Mouse (Mus musculus) urinary bladder, postnatal 25 days (tissue): ENCODE results near the gene Ctss.

Source experiments
- DNase-seq: peaks from one replicate; pipeline ENCODE4 v3.0.0; 2022; ENCODE audit warnings: low spot score

Ctss gene

DNA sequence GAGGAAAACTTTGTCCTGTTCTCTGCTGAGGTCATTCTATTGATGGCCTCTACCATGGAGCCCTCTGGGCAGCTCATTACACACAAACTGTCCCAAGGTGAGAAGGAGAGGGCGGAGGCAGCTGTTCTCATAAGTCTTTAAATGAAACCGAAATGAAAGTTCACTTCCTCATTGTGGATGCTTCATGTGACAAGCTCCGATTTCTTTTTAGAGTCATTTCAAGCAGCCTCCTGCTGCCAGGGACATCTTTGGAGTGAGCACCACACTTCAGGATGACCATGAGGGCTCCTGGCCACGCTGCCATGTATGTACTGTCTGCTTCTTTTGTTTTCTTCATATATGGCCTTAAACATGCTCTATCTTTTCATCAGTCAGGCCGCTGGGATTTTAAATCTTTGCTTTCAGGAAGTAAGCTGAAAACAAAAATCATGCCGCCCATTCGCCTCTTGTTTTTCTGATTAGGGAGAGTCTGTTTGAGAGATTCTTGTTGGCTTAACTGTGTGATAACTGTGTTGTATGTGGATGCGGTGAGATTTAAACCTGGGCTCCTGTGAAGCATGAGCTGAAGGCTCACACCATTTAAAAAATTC is at the start of gene Ctss:
Gene Ctss, plus strand, starts transcription at position 165 of the 590 bp plus-strand sequence.
- no peak for DNase-seq

DNA sequence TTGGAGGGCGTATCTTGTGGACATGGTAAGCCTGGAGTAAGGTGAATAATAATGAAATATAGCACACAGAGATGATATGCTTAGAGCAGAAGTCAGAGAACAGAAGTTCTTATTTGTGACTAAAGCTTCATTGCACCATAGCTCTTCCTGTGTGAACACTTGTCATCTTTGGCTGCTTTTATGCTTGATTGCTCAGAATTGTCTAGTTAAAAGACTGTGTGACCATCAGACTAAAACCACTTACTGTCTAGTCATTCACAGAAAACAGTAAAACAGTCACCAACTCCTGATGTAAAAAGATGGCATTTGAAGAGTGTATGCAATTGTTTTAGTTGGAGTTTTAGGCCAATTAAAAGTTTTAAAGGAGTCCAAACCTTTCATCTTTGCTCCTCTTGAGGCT is 47.6 kb upstream of the Ctss start:
- no peak for DNase-seq

GRCm38 (mm10) chr3:95486421-95486820 is 40.2 kb upstream of the Ctss start:
- DNase-seq: no peak

- DNase-seq: no peak
Measured at GRCm38 (mm10) chr3:95488679-95489078, 37.9 kb upstream of the Ctss start.

GRCm38 (mm10) chr3:95490238-95490637 is 36.3 kb upstream of the Ctss start:
- DNase-seq: no peak

DNA sequence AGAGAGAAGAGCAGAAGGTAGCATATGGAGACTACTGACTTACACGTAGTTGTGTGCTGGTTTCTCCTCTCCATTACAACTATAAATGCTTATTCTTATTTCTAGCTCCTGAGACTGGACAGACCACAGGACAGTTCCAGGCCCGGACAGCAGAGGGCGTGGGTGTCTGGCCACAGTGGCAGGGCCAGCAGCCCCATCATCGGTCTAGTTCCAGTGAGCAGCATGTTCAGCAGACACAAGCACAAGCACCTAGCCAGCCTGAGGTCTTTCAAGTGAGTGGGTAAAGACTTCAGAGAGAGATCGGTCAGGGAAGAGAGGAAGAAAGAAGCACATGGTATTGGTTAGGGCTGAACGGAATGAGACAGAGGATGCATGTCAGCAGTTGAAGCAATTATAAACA is 32.2 kb upstream of the Ctss start:
- DNase-seq: peak; percentile 48

DNA sequence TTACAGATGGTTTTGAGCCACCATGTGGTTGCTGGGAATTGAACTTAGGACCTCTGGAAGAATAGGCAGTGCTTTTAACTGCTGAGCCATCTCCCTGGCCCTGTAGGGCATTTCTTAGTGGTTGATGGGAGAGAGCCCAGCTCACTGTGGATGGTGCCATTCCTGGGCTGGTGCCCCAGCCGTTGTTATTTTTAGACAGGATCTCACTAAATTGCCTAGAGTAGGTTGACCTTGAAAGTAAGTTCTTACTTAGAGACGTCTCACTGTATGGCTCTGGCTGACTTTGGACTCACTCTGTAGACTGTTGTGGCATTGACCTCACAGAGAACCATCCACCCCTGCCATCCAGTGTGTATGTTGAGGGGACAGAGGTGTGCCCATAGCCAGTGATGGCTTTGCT is 28.4 kb upstream of the Ctss start:
- DNase-seq: no peak

- DNase-seq: no peak
Measured at GRCm38 (mm10) chr3:95499024-95499423, 27.6 kb upstream of the Ctss start, which contains the start of gene Ctsk. Ctsk (plus strand) TSS chr3:95499256.

DNA sequence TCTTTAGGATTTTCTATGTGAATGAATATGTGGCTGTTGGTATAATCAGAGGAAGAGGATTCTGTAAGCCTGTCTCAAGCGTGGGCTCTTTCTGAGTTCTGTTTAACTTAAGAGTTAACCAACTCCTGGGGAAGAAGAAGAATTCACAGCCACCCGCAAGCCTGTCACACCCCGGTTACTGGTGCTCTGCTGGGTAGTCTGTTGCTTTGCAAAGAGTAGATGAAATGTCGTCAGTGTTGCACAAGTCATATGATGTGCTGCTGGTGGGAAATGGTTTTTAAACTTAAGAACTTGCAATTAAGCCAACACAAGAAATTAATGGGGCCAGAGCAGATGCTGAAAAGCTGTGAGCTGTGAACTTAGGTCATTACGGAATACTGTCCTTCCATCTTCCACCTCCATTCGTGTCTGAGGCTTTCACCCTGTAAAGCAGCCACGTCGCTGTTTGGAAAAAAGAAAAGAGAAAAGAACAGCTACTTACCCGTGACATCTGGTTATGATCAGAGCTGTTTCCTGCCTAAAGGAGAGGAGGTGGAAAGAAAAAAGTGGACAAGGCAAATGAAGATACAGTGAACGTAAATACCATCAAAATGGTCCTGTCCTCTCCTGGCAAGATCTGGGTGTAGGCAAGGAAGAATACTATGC is 27.0 kb upstream of the Ctss start:
- no peak for DNase-seq

GRCm38 (mm10) chr3:95502312-95502711 is 24.3 kb upstream of the Ctss start:
- no peak for DNase-seq

GRCm38 (mm10) chr3:95509348-95509747 is 17.2 kb upstream of the Ctss start:
- DNase-seq: no peak

- DNase-seq: no peak
Measured at GRCm38 (mm10) chr3:95511611-95512180, 14.9 kb upstream of the Ctss start.

DNA sequence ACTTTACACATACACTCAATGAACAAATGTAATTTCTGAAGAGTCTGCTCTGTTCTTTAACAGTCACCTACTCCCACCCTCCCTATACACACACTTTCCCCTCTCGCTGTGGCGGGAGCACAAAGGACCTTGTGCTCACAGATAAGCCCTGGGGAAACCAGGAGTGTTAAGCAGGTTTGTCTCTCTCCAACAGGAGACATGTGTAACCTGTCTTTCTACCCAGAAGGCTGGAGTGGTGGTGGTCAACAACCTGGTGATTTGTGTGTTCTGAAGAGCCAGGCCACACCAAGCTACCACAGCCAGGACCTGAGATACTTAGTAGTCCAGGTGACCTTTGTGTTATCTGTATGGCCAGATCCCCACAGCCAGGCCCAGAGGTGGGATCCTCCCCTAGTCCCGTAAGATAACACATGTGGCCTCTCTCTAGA is 10.0 kb upstream of the Ctss start:
- DNase-seq: no peak

GRCm38 (mm10) chr3:95517493-95517898 is 9.1 kb upstream of the Ctss start:
- DNase-seq: peak; percentile 57

- no peak for DNase-seq
Measured at GRCm38 (mm10) chr3:95518891-95519290, 7.7 kb upstream of the Ctss start.

GRCm38 (mm10) chr3:95519315-95519714 is 7.3 kb upstream of the Ctss start:
- no peak for DNase-seq

- DNase-seq: no peak
Measured at GRCm38 (mm10) chr3:95520100-95520499, 6.5 kb upstream of the Ctss start.

- no peak for DNase-seq
Measured at GRCm38 (mm10) chr3:95521168-95521567, 5.4 kb upstream of the Ctss start.

DNA sequence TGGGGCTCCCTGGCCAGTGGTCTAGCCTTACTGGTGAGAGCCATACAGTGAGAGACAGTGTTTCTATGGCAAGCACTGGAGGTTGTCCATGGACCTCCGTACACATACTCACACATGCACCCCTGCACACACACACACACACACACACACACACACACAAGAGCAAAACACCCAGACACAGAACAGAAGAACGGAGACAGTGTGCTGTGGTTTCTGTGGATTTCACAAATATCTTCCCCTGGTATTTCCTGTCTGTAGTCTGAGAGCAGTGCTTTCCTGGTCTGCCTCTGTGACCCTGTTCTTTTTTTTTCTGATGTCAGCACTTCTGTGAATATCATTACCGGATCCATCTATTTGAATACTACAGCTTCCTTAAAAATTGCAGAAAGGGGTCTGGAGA is 2.9 kb upstream of the Ctss start:
- no peak for DNase-seq

DNA sequence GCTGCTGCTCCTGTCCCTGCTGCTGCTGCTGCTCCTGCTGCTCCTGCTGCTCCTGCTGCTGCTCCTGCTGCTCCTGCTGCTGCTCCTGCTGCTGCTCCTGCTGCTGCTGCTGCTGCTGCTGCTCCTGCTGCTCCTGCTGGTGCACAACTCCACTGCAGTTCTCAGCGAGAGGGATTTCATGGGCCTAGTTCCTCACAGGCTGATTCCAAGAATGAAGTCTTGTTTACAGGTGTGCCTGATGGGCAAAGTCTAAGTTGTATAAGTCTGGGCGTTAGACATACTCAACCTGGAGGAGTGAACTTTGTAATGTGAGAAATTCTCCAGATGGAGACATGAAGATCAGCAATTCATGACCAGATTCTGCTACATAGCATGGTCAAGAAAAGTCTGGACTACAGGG is 1.9 kb upstream of the Ctss start:
- DNase-seq: no peak

- DNase-seq: no peak
Measured at GRCm38 (mm10) chr3:95526111-95526510, 475 bp upstream of the Ctss start.

- DNase-seq: no peak
Measured at GRCm38 (mm10) chr3:95529814-95530213, 3.2 kb downstream of the Ctss start.

DNA sequence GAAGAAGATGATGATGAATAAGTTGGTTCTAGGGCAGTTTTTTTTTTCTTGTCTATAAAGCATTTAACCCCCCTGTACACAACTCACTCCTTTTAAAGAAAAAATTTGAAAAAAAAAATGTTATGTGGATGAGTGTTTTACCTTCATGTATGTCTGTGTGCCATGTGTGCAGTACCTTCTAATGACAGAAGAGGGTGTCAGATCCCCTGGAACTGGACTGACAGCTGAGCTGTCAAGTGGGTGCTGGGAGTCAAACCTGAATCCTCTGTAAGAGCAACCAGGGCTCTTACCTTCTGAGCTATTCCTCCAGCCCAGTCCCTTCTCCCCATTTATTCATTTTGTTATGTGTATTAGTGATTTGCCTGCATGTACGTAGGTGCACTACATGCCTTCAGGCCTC is 4.4 kb downstream of the Ctss start:
- no peak for DNase-seq

GRCm38 (mm10) chr3:95533364-95533763 is 6.8 kb downstream of the Ctss start:
- no peak for DNase-seq
